Mouse (Mus musculus) small intestine, adult 2 months (tissue): ENCODE measurements around the gene Nmrk2.

Experiments used
- CTCF ChIP-seq: fragments of 200-500 bp; IDR thresholded peaks from 2 replicates; pipeline ENCODE4 v1.5.1; 2012; ENCODE audit warnings: low read depth, mild to moderate bottlenecking, control low read depth, inconsistent platforms, low read length, moderate library complexity, mixed read lengths; ENCODE audit not compliant: insufficient replicate concordance, insufficient read length; ENCODE audit errors: extremely low read depth
- POLR2A ChIP-seq: fragments of 200-500 bp; IDR thresholded peaks from 2 replicates; pipeline ENCODE4 v1.6.1; 2012; ENCODE audit warnings: low read depth, mild to moderate bottlenecking, control low read depth, inconsistent platforms, low read length, moderate library complexity

- TF ChIP-seq CTCF, result no peak
- TF ChIP-seq POLR2A, result no peak
Observed at GRCm38 (mm10) chr10:81238618-81239017, 36.8 kb upstream of the Nmrk2 start.
